19 mouse cellular contexts compared by ENCODE assay signal in genomic region chr1:97962134-97962533, GRCm38 (mm10).
DNase-seq lines count a peak whose midpoint lies in the region; ATAC-seq and TF ChIP-seq lines count a peak whose summit lies in the region.
"Had no signal": no experiment of that assay in that cellular context is flagged by ENCODE, and none has a peak within 500 bp of the region (broad histone marks: within the 10 kb centered on the region; RNA-seq: fewer than 3 reads in every experiment).

No protein-coding gene starts in this region.

- intact Hi-C loops in left cerebral cortex, postnatal 10 days (cut with DNase I), result no loop called here
- intact Hi-C loops in left cerebral cortex, adult 2 months (cut with DNase I), result no loop called here

- peak overlapping the region; percentile 65; the same call in 1 of the 2 replicates for H3K27ac ChIP-seq in cortical plate, adult 2 months (ENCODE audit: insufficient read depth, low read length)
- peak overlapping the region; percentile 80 for H3K27ac ChIP-seq in left cerebral cortex, adult 2 months
- no peak overlapping the region for H3K27ac ChIP-seq in intestine, embryonic 16.5 days (ENCODE audit: low read length)
- H3K27ac ChIP-seq: midbrain, embryonic 13.5 days; neural tube, embryonic 12.5 days had no signal

- no peak for ATAC-seq in intestine, embryonic 16.5 days
- ATAC-seq: lung, postnatal 0 days; midbrain, embryonic 13.5 days had no signal

- no peaks in the 10 kb centered on the region for H3K27me3 ChIP-seq in intestine, embryonic 16.5 days (replicated peaks; ENCODE audit: control insufficient read depth, insufficient read depth, low read length)
- H3K27me3 ChIP-seq: midbrain, embryonic 13.5 days; neural tube, embryonic 12.5 days had no signal

- H3K4me3 ChIP-seq in cortical plate, adult 2 months (ENCODE audit: insufficient read depth, low read length), result no peak overlapping the region
- no peak overlapping the region for H3K4me3 ChIP-seq in left cerebral cortex, adult 2 months
- H3K4me3 ChIP-seq in intestine, embryonic 16.5 days (ENCODE audit: low read length), result no peak overlapping the region
- H3K4me3 ChIP-seq: midbrain, embryonic 13.5 days; neural tube, embryonic 12.5 days had no signal

- no peak for TF ChIP-seq POLR2A in cortical plate, adult 2 months (IDR thresholded peaks at IDR 0.05; ENCODE audit: extremely low read depth, insufficient read depth, low read length)

- peak; percentile 68 for DNase-seq in left cerebral cortex, adult 11 months (ENCODE audit: low spot score)
- no peak for DNase-seq in left cerebral cortex, postnatal 10 days (ENCODE audit: extremely low spot score in 1 of 2, low spot score in 2 of 2)
- peak; percentile 51 to 54 for DNase-seq in left cerebral cortex, adult 2 months (ENCODE audit: extremely low spot score in 1 of 2, low spot score in 2 of 2)
- peak; percentile 19 for DNase-seq in right cerebral cortex, postnatal 14 days
- no peak for DNase-seq in retina, postnatal 1 day
- DNase-seq in gastrocnemius, adult 8-10 months (ENCODE audit: low spot score in 2 of 2), result no peak
- DNase-seq: adrenal gland, adult 8-10 months; cerebellum, adult 11 months; cerebellum, postnatal 10 days; embryo, embryonic 11 days; heart, postnatal 10 days; kidney, adult 8-10 months; kidney, postnatal 25 days; thymus, postnatal 4 days had no signal

- H3K4me1 ChIP-seq in cortical plate, adult 2 months (ENCODE audit: control insufficient read depth, insufficient read depth, low read length), result peaks cover 8% of the 10 kb centered on the region
- no peaks in the 10 kb centered on the region for H3K4me1 ChIP-seq in intestine, embryonic 16.5 days (ENCODE audit: control insufficient read depth, insufficient read depth, low read length)
- H3K4me1 ChIP-seq: midbrain, embryonic 13.5 days; neural tube, embryonic 12.5 days had no signal

- no peak overlapping the region for H3K4me2 ChIP-seq in intestine, embryonic 16.5 days (ENCODE audit: low read depth, low read length)
- H3K4me2 ChIP-seq: midbrain, embryonic 13.5 days; neural tube, embryonic 12.5 days had no signal

- H3K36me3 ChIP-seq in intestine, embryonic 16.5 days (ENCODE audit: control insufficient read depth, insufficient read depth, low read length), result no peaks in the 10 kb centered on the region
- H3K36me3 ChIP-seq: midbrain, embryonic 13.5 days; neural tube, embryonic 12.5 days had no signal

- H3K9me3 ChIP-seq in intestine, embryonic 16.5 days (ENCODE audit: control insufficient read depth, low read length), result no peaks in the 10 kb centered on the region
- H3K9me3 ChIP-seq: midbrain, embryonic 13.5 days; neural tube, embryonic 12.5 days had no signal

- WGBS in intestine, embryonic 16.5 days, result 89% methylated on average over 7 of the region's 7 CpGs

- H3K9ac ChIP-seq in intestine, embryonic 16.5 days (ENCODE audit: low read depth, low read length), result no peak overlapping the region
- H3K9ac ChIP-seq: midbrain, embryonic 13.5 days; neural tube, embryonic 12.5 days had no signal

- no peak for TF ChIP-seq CTCF in cortical plate, adult 2 months (IDR thresholded peaks at IDR 0.05; ENCODE audit: extremely low read depth, insufficient read depth, low read length)
- TF ChIP-seq CTCF in left cerebral cortex, adult 2 months (IDR thresholded peaks at IDR 0.05), result no peak

Comparison
In these comparisons a context has a peak if more than half of its experiments do, and no peak if none do; other contexts are left out.
1. DNase-seq: peak in left cerebral cortex, adult 11 months (single experiment), left cerebral cortex, adult 2 months (2 of 2) and right cerebral cortex, postnatal 14 days (single experiment); none in left cerebral cortex, postnatal 10 days (0 of 2), retina, postnatal 1 day (single experiment) and gastrocnemius, adult 8-10 months (0 of 2).